18 mouse cellular contexts compared by ENCODE assay signal in the genomic region with DNA sequence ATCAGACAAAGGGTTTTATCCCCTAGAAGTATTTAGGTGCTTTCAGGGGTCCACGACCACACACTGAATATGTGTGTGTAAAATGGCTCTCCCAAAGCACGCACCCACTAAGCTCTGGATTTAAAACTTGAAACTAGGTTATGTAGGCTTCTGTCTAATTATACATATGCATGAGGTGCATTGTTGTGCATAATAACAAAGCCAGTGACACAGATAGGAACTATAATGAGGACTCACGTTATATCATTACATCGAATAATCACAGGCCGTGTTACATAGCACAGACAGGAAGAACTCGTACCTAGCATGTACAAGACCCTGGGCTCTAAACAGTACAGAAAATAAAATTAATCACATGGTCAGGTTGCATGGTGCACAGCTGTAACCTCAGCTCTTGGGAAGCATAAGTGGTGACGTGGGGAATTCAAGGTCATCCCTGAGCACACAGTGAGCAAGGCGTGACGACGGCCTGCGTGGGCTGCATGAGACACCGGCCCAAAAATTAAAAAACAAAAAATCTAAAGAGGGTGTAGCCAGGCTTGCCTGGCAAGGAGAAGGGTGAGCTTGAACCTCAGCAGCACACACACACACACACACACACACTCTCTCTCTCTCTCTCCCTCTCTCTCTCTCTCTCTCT. TPM values are rescaled to one million over a fixed set of nuclear protein-coding genes. Genes with fewer than 3 reads are reported as not detected.
A peak's percentile ranks its signal among the peaks of the same experiment; 100 is the strongest.
DNase-seq lines count a peak whose midpoint lies in the region; ATAC-seq and TF ChIP-seq lines count a peak whose summit lies in the region.
"Had no signal": no experiment of that assay in that cellular context is flagged by ENCODE, and none has a peak within 500 bp of the region (broad histone marks: within the 10 kb centered on the region; RNA-seq: fewer than 3 reads in every experiment).

No protein-coding gene starts in this region.

- no peak overlapping the region for H3K27ac ChIP-seq in cerebellum, adult 2 months (ENCODE audit: insufficient read depth, low read length)
- H3K27ac ChIP-seq: forebrain, embryonic 13.5 days; hindbrain, embryonic 15.5 days; kidney, postnatal 0 days; limb, embryonic 10.5 days; liver, embryonic 15.5 days; lung, embryonic 15.5 days had no signal

- TF ChIP-seq CTCF in cerebellum, adult 2 months (IDR thresholded peaks at IDR 0.05; ENCODE audit: borderline replicate concordance, insufficient read depth, low read depth, low read length): no peak

- no peaks in the 10 kb centered on the region for H3K4me1 ChIP-seq in cerebellum, adult 2 months (ENCODE audit: control insufficient read depth, insufficient read depth, low read length)

- WGBS in cerebellum, adult 2 months: 89% methylated on average over 12 of the region's 12 CpGs

- H3K4me3 ChIP-seq in cerebellum, adult 2 months (replicated peaks; ENCODE audit: insufficient read depth, low read depth, low read length): no peak overlapping the region
- H3K4me3 ChIP-seq: forebrain, embryonic 13.5 days; hindbrain, embryonic 15.5 days; limb, embryonic 10.5 days; liver, embryonic 15.5 days; lung, embryonic 15.5 days had no signal

- H3K27me3 ChIP-seq in cerebellum, adult 2 months (ENCODE audit: control insufficient read depth, insufficient read depth, low read length): no peaks in the 10 kb centered on the region
- H3K27me3 ChIP-seq: forebrain, embryonic 13.5 days; hindbrain, embryonic 15.5 days; liver, embryonic 15.5 days; lung, embryonic 15.5 days had no signal

- peak; percentile 77 for ATAC-seq in frontal cortex, adult (ENCODE audit: low TSS enrichment)
- ATAC-seq in neutrophil, adult 5-6 weeks (ENCODE audit: extremely low read depth, insufficient number of reproducible peaks, low FRiP score, poor library complexity, severe bottlenecking): peak; percentile 76
- ATAC-seq: forebrain, embryonic 13.5 days; midbrain, embryonic 16.5 days had no signal

- DNase-seq in frontal cortex, postnatal 36 days (ENCODE audit: low spot score in 2 of 2): no peak
- peak; percentile 83 to 86 for DNase-seq in B cell, adult 2 months
- peak; percentile 43 for DNase-seq in adrenal gland, postnatal 14 days
- no peak for DNase-seq in cerebellum, adult 2 months
- no peak for DNase-seq in layer of hippocampus, adult 11-12 months (ENCODE audit: low spot score)
- DNase-seq: cerebellum, adult 8-10 months; kidney, adult 2 months; liver; lung, postnatal 36 days had no signal

- no peak for TF ChIP-seq POLR2A in cerebellum, adult 2 months (IDR thresholded peaks at IDR 0.05; ENCODE audit: borderline replicate concordance, insufficient read depth, low read length)

RNA-seq across cellular contexts. Expression of a gene that starts 24.9 kb away (rescaled TPM):
- total RNA-seq in adrenal gland, postnatal 14 days (2021): 186 and 262 TPM in 2 replicates
- total RNA-seq in neutrophil, adult 5-6 weeks (2017): 296 and 305 TPM in 2 replicates
- 151 and 160 TPM in 2 replicates for polyA plus RNA-seq in cerebellum, adult 2 months (2012; rRNA removed)

RNA-seq across cellular contexts. Expression of a gene that starts 49.9 kb away (rescaled TPM):
- 2.2 and 2.9 TPM in 2 replicates for total RNA-seq in adrenal gland, postnatal 14 days (2021)
- 0.12 and 1.0 TPM in 2 replicates for total RNA-seq in neutrophil, adult 5-6 weeks (2017)
- polyA plus RNA-seq in cerebellum, adult 2 months (2012; rRNA removed): 0.18 and 0.22 TPM in 2 replicates
- polyA plus RNA-seq: liver, embryonic 15.5 days had no signal

Comparison
In these comparisons a context has a peak if more than half of its experiments do, and no peak if none do; other contexts are left out.
1. DNase-seq: peak in B cell, adult 2 months (2 of 2) and adrenal gland, postnatal 14 days (single experiment); none in frontal cortex, postnatal 36 days (0 of 2), cerebellum, adult 2 months (0 of 2) and layer of hippocampus, adult 11-12 months (single experiment).